Mouse (Mus musculus): Measurements from ENCODE around the gene Bcorl1. TPM values are rescaled to one million over a fixed set of nuclear protein-coding genes. Genes with fewer than 3 reads are reported as not detected.

Bcorl1 gene
- total and polyA plus RNA-seq, 3 experiments: 3.0 to 12.2 (median 6.0) TPM

GRCm38 (mm10) chrX:48367841-48368240 lies 26.7 kb downstream of the Bcorl1 start:
- Histone ChIP-seq H3K4me1 (ENCODE audit: insufficient read depth, low read depth, low read length) (no peaks in the 10 kb centered on the region), H3K27me3 (ENCODE audit: insufficient read depth, low read length) (no peaks in the 10 kb centered on the region), H3K9me3 (replicated peaks) (no peaks in the 10 kb centered on the region), H3K4me3 (ENCODE audit: low read depth, low read length) (no peak overlapping the region), H3K36me3 (replicated peaks) (peaks cover 27% of the 10 kb centered on the region)
- ATAC-seq (ENCODE audit: extremely low read depth, insufficient number of reproducible peaks, low FRiP score, poor library complexity, severe bottlenecking) (no peak), DNase-seq (ENCODE audit: low spot score) (no peak)
- TF ChIP-seq POLR2AphosphoS5 (IDR thresholded peaks at IDR 0.05; ENCODE audit: insufficient replicate concordance, low read depth, low read length) (no peak), GATA1 (IDR thresholded peaks at IDR 0.05; ENCODE audit: borderline replicate concordance, low read length) (no peak), GATA2 (IDR thresholded peaks at IDR 0.05; ENCODE audit: borderline replicate concordance, low read depth, low read length) (no peak), CTCF (IDR thresholded peaks at IDR 0.05; ENCODE audit: low read depth, low read length) (no peak), TAL1 (conservative IDR thresholded peaks at IDR 0.05; ENCODE audit: low read depth, low read length) (no peak)

DNA sequence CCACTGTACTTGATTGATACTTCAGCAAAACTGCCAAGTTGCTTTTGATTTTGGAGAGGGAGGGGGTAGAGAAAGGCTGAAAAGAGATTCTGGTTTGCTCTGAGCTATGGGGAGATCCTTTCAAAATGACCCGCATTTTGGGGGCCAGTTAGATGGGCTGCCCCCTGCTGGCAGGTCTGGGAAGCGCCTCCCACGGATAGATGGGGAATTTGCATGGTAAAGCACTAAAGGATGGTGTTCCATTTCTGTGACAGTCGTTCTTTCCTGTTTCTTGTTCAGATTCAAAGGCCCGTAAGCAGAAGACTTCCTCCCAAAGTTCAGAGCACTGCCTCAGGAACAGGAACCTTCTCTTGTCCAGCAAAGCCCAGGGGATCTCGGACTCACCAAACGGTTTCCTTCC lies 42.5 kb downstream of the Bcorl1 start:
- no peaks in the 10 kb centered on the region for H3K4me1 ChIP-seq (ENCODE audit: insufficient read depth, low read depth, low read length)
- no peaks in the 10 kb centered on the region for H3K9me3 ChIP-seq (replicated peaks)
- TF ChIP-seq TAL1 (conservative IDR thresholded peaks at IDR 0.05; ENCODE audit: low read depth, low read length) (no peak), CTCF (IDR thresholded peaks at IDR 0.05; ENCODE audit: low read depth, low read length) (peak; percentile 34; the same call in 1 of the 2 replicates)
- H3K36me3 ChIP-seq (replicated peaks): peaks cover 25% of the 10 kb centered on the region
- no peaks in the 10 kb centered on the region for H3K27me3 ChIP-seq (ENCODE audit: insufficient read depth, low read length)
- peak; percentile 4 for DNase-seq (ENCODE audit: low spot score)
- no peak overlapping the region for H3K4me3 ChIP-seq (ENCODE audit: low read depth, low read length)
- no peak for ATAC-seq (ENCODE audit: extremely low read depth, insufficient number of reproducible peaks, low FRiP score, poor library complexity, severe bottlenecking)

GRCm38 (mm10) chrX:48385927-48386326 lies 44.8 kb downstream of the Bcorl1 start:
- no peak for ATAC-seq (ENCODE audit: extremely low read depth, insufficient number of reproducible peaks, low FRiP score, poor library complexity, severe bottlenecking)
- DNase-seq (ENCODE audit: low spot score): no peak
- Histone ChIP-seq H3K27me3 (ENCODE audit: insufficient read depth, low read length) (no peaks in the 10 kb centered on the region), H3K4me3 (ENCODE audit: low read depth, low read length) (no peak overlapping the region), H3K36me3 (replicated peaks) (peaks cover 28% of the 10 kb centered on the region), H3K9me3 (replicated peaks) (no peaks in the 10 kb centered on the region), H3K4me1 (ENCODE audit: insufficient read depth, low read depth, low read length) (no peaks in the 10 kb centered on the region)
- TF ChIP-seq GATA2 (IDR thresholded peaks at IDR 0.05; ENCODE audit: borderline replicate concordance, low read depth, low read length) (no peak), POLR2AphosphoS5 (IDR thresholded peaks at IDR 0.05; ENCODE audit: insufficient replicate concordance, low read depth, low read length) (no peak), GATA1 (IDR thresholded peaks at IDR 0.05; ENCODE audit: borderline replicate concordance, low read length) (no peak), TAL1 (conservative IDR thresholded peaks at IDR 0.05; ENCODE audit: low read depth, low read length) (no peak), CTCF (IDR thresholded peaks at IDR 0.05; ENCODE audit: low read depth, low read length) (no peak)

DNA sequence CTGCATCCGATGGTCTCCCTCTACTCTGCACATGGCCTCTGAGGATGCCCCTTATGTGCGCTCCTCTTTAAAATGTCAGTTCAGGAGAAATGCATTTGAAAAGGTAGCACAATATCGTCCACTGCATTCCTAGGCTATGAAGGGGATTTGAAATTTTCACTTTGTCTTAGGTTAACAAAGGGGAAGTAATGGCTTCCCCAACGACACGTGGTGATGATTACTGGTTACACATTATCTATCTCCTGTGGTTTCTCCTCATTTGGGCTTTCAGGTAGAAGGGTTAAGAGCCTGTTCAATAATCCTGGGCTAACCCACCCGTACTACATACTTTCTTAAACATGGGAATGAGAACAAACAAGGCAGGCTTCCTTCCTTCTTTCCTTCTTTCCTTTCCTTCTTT lies 48.2 kb downstream of the Bcorl1 start:
- no peak for ATAC-seq (ENCODE audit: extremely low read depth, insufficient number of reproducible peaks, low FRiP score, poor library complexity, severe bottlenecking)
- DNase-seq (ENCODE audit: low spot score): no peak
- no peaks in the 10 kb centered on the region for H3K4me1 ChIP-seq (ENCODE audit: insufficient read depth, low read depth, low read length)
- H3K9me3 ChIP-seq (replicated peaks): no peaks in the 10 kb centered on the region
- TF ChIP-seq GATA1 (IDR thresholded peaks at IDR 0.05; ENCODE audit: borderline replicate concordance, low read length) (no peak), CTCF (IDR thresholded peaks at IDR 0.05; ENCODE audit: low read depth, low read length) (no peak), TAL1 (conservative IDR thresholded peaks at IDR 0.05; ENCODE audit: low read depth, low read length) (no peak)
- H3K36me3 ChIP-seq (replicated peaks): peaks cover 37% of the 10 kb centered on the region
- H3K4me3 ChIP-seq (ENCODE audit: low read depth, low read length): no peak overlapping the region
- no peaks in the 10 kb centered on the region for H3K27me3 ChIP-seq (ENCODE audit: insufficient read depth, low read length)

DNA sequence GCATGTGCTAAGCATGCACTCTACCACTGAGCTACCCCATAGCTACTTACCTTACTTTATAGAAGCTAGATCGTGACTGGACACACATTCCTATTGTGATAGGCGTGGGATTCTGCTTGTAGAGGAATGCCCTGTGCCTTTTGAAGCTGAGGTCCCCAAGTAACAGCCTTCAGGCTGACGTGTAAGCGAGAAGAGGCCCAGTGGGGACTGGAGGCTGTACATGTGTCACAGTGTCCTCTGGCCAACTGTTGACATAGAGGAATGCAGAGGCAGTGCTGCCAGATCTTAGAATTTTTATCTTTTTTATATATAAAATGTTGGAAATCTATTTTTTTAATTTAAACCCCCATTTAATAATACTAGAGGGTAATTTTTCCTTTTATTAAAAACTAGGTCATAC lies 58.8 kb downstream of the Bcorl1 start:
- no peaks in the 10 kb centered on the region for H3K9me3 ChIP-seq (replicated peaks)
- DNase-seq (ENCODE audit: low spot score) (no peak), ATAC-seq (ENCODE audit: extremely low read depth, insufficient number of reproducible peaks, low FRiP score, poor library complexity, severe bottlenecking) (no peak)
- no peak overlapping the region for H3K4me3 ChIP-seq (ENCODE audit: low read depth, low read length)
- TF ChIP-seq GATA2 (IDR thresholded peaks at IDR 0.05; ENCODE audit: borderline replicate concordance, low read depth, low read length) (no peak), CTCF (IDR thresholded peaks at IDR 0.05; ENCODE audit: low read depth, low read length) (no peak), TAL1 (conservative IDR thresholded peaks at IDR 0.05; ENCODE audit: low read depth, low read length) (no peak), POLR2AphosphoS5 (IDR thresholded peaks at IDR 0.05; ENCODE audit: insufficient replicate concordance, low read depth, low read length) (no peak), GATA1 (IDR thresholded peaks at IDR 0.05; ENCODE audit: borderline replicate concordance, low read length) (no peak)
- no peaks in the 10 kb centered on the region for H3K27me3 ChIP-seq (ENCODE audit: insufficient read depth, low read length)
- H3K4me1 ChIP-seq (ENCODE audit: insufficient read depth, low read depth, low read length): peaks cover under 1% of the 10 kb centered on the region; the same call in 1 of the 2 replicates
- peaks cover 23% of the 10 kb centered on the region for H3K36me3 ChIP-seq (replicated peaks)

DNA sequence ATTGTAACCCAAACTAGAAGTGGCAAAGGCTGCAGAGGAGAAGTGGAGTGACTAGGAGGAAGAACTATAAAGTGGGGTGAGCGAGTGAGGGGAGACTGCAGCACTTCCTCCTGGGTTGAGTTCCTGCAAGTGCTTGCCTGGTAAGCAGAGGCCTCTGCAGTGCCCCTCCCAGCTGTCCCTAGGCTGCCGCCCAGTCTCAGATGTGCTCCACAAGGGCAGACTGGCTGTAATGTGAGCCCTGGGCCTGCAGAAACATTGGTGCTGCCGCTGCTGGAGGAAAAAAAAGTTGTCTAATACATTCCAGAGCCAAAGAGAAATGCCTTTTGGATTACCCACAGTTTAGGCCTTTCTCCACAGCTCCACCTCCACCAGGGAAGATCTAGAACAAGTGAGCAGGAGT lies 64.0 kb downstream of the Bcorl1 start:
- Histone ChIP-seq H3K9me3 (replicated peaks) (no peaks in the 10 kb centered on the region), H3K36me3 (replicated peaks) (peaks cover 26% of the 10 kb centered on the region), H3K4me3 (ENCODE audit: low read depth, low read length) (no peak overlapping the region), H3K27me3 (ENCODE audit: insufficient read depth, low read length) (no peaks in the 10 kb centered on the region), H3K4me1 (ENCODE audit: insufficient read depth, low read depth, low read length) (peaks cover 16% of the 10 kb centered on the region)
- no peak for DNase-seq (ENCODE audit: low spot score)
- TF ChIP-seq POLR2AphosphoS5 (IDR thresholded peaks at IDR 0.05; ENCODE audit: insufficient replicate concordance, low read depth, low read length) (no peak), CTCF (IDR thresholded peaks at IDR 0.05; ENCODE audit: low read depth, low read length) (no peak), GATA1 (IDR thresholded peaks at IDR 0.05; ENCODE audit: borderline replicate concordance, low read length) (no peak), GATA2 (IDR thresholded peaks at IDR 0.05; ENCODE audit: borderline replicate concordance, low read depth, low read length) (no peak), TAL1 (conservative IDR thresholded peaks at IDR 0.05; ENCODE audit: low read depth, low read length) (no peak)
- ATAC-seq (ENCODE audit: extremely low read depth, insufficient number of reproducible peaks, low FRiP score, poor library complexity, severe bottlenecking): no peak

Measured in G1E (cell line).